Mouse (Mus musculus): ENCODE results near the gene Mgat5.

- TF ChIP-seq MAFK (IDR thresholded peaks at IDR 0.05; ENCODE audit: insufficient read depth, low read depth, low read length) = no peak
- no peak for TF ChIP-seq CHD2 (IDR thresholded peaks at IDR 0.05; ENCODE audit: low read depth, low read length)
- TF ChIP-seq ZC3H11A (IDR thresholded peaks at IDR 0.05; ENCODE audit: borderline replicate concordance, low read depth, low read length) = no peak
- TF ChIP-seq HCFC1 (IDR thresholded peaks at IDR 0.05; ENCODE audit: borderline replicate concordance, insufficient read depth, low read length) = no peak
These were observed 3.4 kb downstream of the Mgat5 start for GRCm38 (mm10) chr1:127208167-127208566.
